23 mouse cellular contexts compared by ENCODE assay signal in genomic region chr16:28914709-28915108, GRCm38 (mm10). TPM values are rescaled to one million over a fixed set of nuclear protein-coding genes. Genes with fewer than 3 reads are reported as not detected.
DNase-seq lines count a peak whose midpoint lies in the region; ATAC-seq and TF ChIP-seq lines count a peak whose summit lies in the region.
"Had no signal": no experiment of that assay in that cellular context is flagged by ENCODE, and none has a peak within 500 bp of the region (broad histone marks: within the 10 kb centered on the region; RNA-seq: fewer than 3 reads in every experiment).

No protein-coding gene starts in this region.

- no peak for TF ChIP-seq POLR2A in lung, adult 2 months (IDR thresholded peaks at IDR 0.05; ENCODE audit: borderline replicate concordance, extremely low read depth, low read depth, low read length)

- 58% methylated on average over 1 of the region's 1 CpGs for WGBS in lung, adult 2 months
- WGBS in intestine, embryonic 16.5 days = 71% methylated on average over 1 of the region's 1 CpGs

- H3K9me3 ChIP-seq in intestine, embryonic 16.5 days (ENCODE audit: control insufficient read depth, low read length) = no peaks in the 10 kb centered on the region
- H3K9me3 ChIP-seq: embryonic facial prominence, embryonic 12.5 days; embryonic facial prominence, embryonic 15.5 days; hindbrain, embryonic 12.5 days; hindbrain, embryonic 15.5 days had no signal

- H3K4me1 ChIP-seq in lung, adult 2 months (ENCODE audit: control insufficient read depth, insufficient read depth, low read length) = no peaks in the 10 kb centered on the region; the same call in 1 of the 2 replicates
- H3K4me1 ChIP-seq in intestine, embryonic 16.5 days (ENCODE audit: control insufficient read depth, insufficient read depth, low read length) = peaks cover 6% of the 10 kb centered on the region; the same call in 1 of the 2 replicates

- no peak overlapping the region for H3K4me3 ChIP-seq in lung, adult 2 months (replicated peaks; ENCODE audit: extremely low read depth, low read depth, low read length)
- no peak overlapping the region for H3K4me3 ChIP-seq in intestine, embryonic 16.5 days (ENCODE audit: low read length)
- H3K4me3 ChIP-seq: embryonic facial prominence, embryonic 12.5 days; embryonic facial prominence, embryonic 15.5 days; gastrocnemius, adult 2 months; hindbrain, embryonic 12.5 days; hindbrain, embryonic 15.5 days had no signal

- no peaks in the 10 kb centered on the region for H3K27me3 ChIP-seq in intestine, embryonic 16.5 days (replicated peaks; ENCODE audit: control insufficient read depth, insufficient read depth, low read length)
- H3K27me3 ChIP-seq: embryonic facial prominence, embryonic 12.5 days; embryonic facial prominence, embryonic 15.5 days; hindbrain, embryonic 12.5 days; hindbrain, embryonic 15.5 days had no signal

- H3K4me2 ChIP-seq in intestine, embryonic 16.5 days (ENCODE audit: low read depth, low read length) = no peak overlapping the region
- H3K4me2 ChIP-seq: embryonic facial prominence, embryonic 12.5 days; embryonic facial prominence, embryonic 15.5 days; heart, embryonic 11.5 days; hindbrain, embryonic 12.5 days; hindbrain, embryonic 15.5 days had no signal

- TF ChIP-seq CTCF in lung, adult 2 months (IDR thresholded peaks at IDR 0.05; ENCODE audit: insufficient read depth, low read length) = no peak

- no peak overlapping the region for H3K9ac ChIP-seq in intestine, embryonic 16.5 days (ENCODE audit: low read depth, low read length)
- H3K9ac ChIP-seq: embryonic facial prominence, embryonic 12.5 days; embryonic facial prominence, embryonic 15.5 days; forebrain, postnatal 0 days; hindbrain, embryonic 12.5 days; hindbrain, embryonic 15.5 days had no signal

- no peak overlapping the region for H3K27ac ChIP-seq in intestine, embryonic 16.5 days (ENCODE audit: low read length)
- H3K27ac ChIP-seq: embryonic facial prominence, embryonic 12.5 days; embryonic facial prominence, embryonic 15.5 days; gastrocnemius, adult 2 months; hindbrain, embryonic 12.5 days; hindbrain, embryonic 15.5 days had no signal

- no peaks in the 10 kb centered on the region for H3K36me3 ChIP-seq in intestine, embryonic 16.5 days (ENCODE audit: control insufficient read depth, insufficient read depth, low read length)
- H3K36me3 ChIP-seq: embryonic facial prominence, embryonic 12.5 days; embryonic facial prominence, embryonic 15.5 days; hindbrain, embryonic 12.5 days; hindbrain, embryonic 15.5 days had no signal

- DNase-seq in lung, postnatal 10 days = peak; percentile 10
- no peak for DNase-seq in lung, adult 2 months
- DNase-seq in R1 (ENCODE audit: low read depth, low spot score) = peak; percentile 48
- no peak for DNase-seq in right cerebral cortex, postnatal 25 days
- DNase-seq in thymus, postnatal 4 days = no peak
- DNase-seq: adrenal gland, adult 2 months; adrenal gland, postnatal 14 days; cerebellum, adult 11 months; cerebellum, adult 2 months; cerebellum, adult 9-11 months; cerebellum, postnatal 25 days; forebrain, postnatal 0 days; gastrocnemius, adult 2 months; gastrocnemius, postnatal 14 days; heart, adult 11 months had no signal

- peak; percentile 51; the same call in 1 of the 2 replicates for ATAC-seq in intestine, embryonic 16.5 days
- ATAC-seq: CD4-positive, CD25-positive, alpha-beta regulatory T cell, adult 4 months; forebrain, embryonic 14.5 days; forebrain, postnatal 0 days had no signal

RNA-seq across cellular contexts. Expression of gene Mb21d2, which starts 14.8 kb away (rescaled TPM):
- 8.3 and 8.8 TPM in 2 replicates for polyA plus RNA-seq in lung, adult 2 months (2012; rRNA removed)
- polyA plus RNA-seq in intestine, embryonic 16.5 days (2015; fragmentation: Nextera tagmentation; extraction: Ambion mirVana) = 6.6 and 7.2 TPM in 2 replicates
- polyA plus RNA-seq: CD4-positive, CD25-positive, alpha-beta regulatory T cell, adult 4 months had no signal

Comparison
In these comparisons a context has a peak if more than half of its experiments do, and no peak if none do; other contexts are left out.
1. DNase-seq: peak in lung, postnatal 10 days (single experiment) and R1 (single experiment); none in lung, adult 2 months (single experiment), right cerebral cortex, postnatal 25 days (single experiment) and thymus, postnatal 4 days (single experiment).